Mouse (Mus musculus): ENCODE data around the gene Cryz. TPM values are rescaled to one million over a fixed set of nuclear protein-coding genes. Genes with fewer than 3 reads are reported as not detected.

Gene Cryz
- polyA plus RNA-seq, 1 experiment from 2014 or later, result 13.7 TPM

DNA sequence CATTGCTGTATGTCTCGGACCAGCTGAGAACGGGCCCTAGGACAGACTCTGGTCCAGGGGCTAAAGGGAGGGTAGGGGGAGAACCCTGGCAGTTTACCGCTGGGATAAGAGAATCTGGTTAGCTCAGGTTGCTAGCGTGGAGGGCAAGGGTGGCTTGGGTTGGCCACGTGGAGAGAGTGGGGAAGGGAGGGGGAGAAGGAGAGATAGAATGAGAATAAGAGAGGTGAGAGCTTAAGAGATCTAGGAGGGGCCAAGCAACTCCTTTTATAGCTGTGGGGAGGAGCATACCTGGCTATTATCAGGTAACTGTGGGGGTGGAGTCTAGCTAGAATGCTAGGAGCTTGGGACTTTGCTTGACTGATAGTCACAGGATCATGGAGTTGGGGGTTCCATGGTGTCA is 74.5 kb downstream of the Cryz start:
- WGBS, result 68% methylated on average over 5 of the region's 5 CpGs
- no peak overlapping the region for H3K27ac ChIP-seq (replicated peaks; ENCODE audit: low read depth, low read length)

More for the DNA sequence above, 74.5 kb downstream of the Cryz start:
- H3K9ac ChIP-seq (ENCODE audit: low read depth, low read length), result no peak overlapping the region
- no peaks in the 10 kb centered on the region for H3K36me3 ChIP-seq (ENCODE audit: control insufficient read depth, insufficient read depth, low read length)
- no peak for DNase-seq (ENCODE audit: low spot score)
- H3K27me3 ChIP-seq (replicated peaks; ENCODE audit: control insufficient read depth, insufficient read depth, low read length), result no peaks in the 10 kb centered on the region; the same call in 1 of the 2 replicates
- no peak overlapping the region for H3K4me2 ChIP-seq (ENCODE audit: low read depth, low read length)
- no peak overlapping the region for H3K4me3 ChIP-seq (ENCODE audit: low read depth, low read length)
- no peaks in the 10 kb centered on the region for H3K4me1 ChIP-seq (ENCODE audit: control insufficient read depth, insufficient read depth, low read length)
- H3K9me3 ChIP-seq (ENCODE audit: control insufficient read depth, low read length), result no peaks in the 10 kb centered on the region
- ATAC-seq (ENCODE audit: low read depth), result no peak

Other genes starting within 250 kb of the Cryz start
- gene Tyw3, start 393 bp downstream of the Cryz start, polyA plus RNA-seq (2014; fragmentation: Nextera tagmentation; extraction: Ambion mirVana), result 13.4 and 16.0 TPM in 2 replicates
- 0.46 and 0.58 TPM in 2 replicates for gene Erich3, start 67.1 kb downstream of the Cryz start, polyA plus RNA-seq (2014; fragmentation: Nextera tagmentation; extraction: Ambion mirVana)